Mouse (Mus musculus): ENCODE measurements at regions not wholly inside any gene's neighbourhood (a gene's known extent, or its start where the extent isn't known, plus 50 kb on each side); places are given as distances from the start of the nearest gene placed in this dataset.

DNA sequence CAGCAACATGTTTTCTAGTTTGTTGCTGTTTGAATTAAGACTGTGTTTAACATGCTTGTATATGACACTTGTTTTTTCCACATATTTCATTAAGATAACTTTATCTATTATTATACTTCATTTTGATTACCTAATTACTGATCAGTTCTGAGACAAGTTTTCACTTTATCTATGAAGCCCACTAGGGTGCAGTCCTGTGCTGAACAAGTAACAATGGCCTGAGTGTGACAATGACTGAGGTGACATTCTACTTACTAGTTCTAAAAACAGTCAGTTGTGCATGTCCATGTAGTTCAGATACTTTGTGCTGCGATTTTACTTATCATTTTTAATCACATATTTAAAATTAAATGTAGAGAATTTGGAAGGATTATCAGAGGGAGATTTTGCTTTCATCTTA is 1795.2 kb upstream of the Gm37988 start:
- no peak for DNase-seq

DNA sequence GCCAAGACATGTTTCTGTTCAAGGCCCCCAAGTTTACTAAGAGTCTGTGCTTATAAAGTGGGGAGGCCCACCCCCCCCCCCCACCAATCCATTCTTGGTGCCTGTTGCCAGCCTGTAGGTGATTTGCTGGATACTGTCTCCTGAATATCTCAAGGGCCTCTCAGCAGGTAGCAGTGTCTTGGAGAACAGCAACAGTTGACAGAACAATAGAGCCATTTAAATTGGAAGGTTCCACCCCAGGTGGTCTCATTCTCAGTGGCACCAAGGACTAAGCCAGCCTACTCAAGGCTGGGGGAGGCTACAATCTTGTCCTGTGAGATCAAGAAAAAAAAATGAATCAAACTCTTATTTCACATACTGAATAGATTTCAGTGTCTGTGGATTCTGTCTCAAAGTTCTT is 1744.9 kb upstream of the Gm37988 start:
- no peak for DNase-seq

GRCm38 (mm10) chr1:3094375-3094774 is 1713.3 kb upstream of the Gm37988 start:
- DNase-seq: no peak

DNA sequence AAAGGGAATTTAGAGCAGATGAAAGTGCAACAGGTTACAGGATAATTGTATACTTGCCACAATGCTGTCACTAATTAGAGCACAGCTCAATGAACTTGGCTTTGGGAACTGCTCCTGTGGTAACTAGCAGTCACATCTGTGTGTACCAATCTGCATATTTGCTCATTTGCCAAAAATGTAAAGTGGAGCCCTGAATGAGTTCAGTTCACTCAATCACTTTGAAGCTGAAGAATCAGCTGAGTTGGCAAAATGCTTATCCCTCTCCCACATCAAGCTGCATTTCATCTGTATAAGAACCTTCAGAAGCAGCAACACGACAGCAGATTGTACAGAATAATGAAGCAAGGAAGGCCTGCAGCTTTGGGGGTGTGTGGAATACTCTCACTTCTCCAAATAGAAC is 1712.8 kb upstream of the Gm37988 start:
- DNase-seq: no peak

DNA sequence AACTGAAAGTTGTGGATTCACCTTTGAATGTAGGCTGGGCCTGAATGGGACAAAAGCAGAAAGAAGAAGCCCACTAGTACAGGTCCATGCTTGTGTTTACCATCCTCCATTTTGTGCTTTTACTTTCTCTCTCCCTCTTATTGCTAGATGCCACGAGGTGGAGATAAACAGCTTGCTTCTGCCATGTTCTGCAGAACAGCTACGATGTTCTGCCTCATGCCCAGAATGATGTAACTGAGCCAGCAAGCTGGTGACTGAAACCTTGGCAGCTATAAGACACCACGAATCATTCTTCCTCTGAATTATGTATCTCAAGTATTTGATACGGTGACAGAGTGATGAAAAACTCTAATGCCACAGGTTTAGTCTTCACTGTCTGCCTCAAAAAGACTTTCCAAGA is 1694.1 kb upstream of the Gm37988 start:
- DNase-seq: peak in 1 of 2 experiments; percentile 3

DNA sequence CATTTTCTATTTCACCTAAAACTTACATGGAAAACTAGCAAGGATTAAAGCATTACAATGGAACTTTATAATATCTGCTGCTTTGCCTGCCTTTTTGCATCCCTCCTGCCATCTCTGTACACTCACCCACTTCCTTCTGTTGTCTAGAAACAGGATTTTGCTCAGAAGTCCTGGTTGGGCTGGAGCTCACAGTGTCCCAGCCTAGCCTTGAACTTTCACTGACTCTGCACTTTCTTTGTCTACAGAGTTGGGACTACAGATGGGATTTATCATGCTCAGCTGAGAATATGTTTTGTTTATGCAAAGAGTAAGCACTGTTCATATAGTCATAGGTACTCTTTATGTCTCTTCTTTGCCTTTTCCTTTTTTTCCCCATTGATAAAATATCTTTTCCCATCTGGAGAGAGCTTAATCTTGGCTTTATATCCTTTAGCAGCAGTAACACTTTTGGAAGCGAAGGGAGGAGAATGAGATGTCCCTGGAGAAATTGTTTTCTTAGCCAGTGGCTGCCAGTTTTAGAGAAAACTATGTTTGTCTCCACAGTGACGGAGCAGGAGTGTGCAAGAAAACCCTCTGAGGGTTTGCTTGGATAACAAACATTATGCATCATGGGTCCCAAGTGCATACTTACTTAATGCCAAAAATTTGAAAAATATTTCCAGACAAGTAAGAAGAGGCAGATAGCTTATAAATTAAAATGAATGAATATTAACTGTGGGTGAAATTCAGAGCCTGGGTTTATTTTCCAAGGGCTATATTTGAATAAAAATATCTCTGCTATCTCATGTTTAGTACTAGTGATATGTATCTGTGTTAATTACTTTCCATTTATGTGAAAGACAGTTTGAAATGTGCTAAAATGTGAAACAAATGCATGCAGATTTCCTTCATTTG is 1687.9 kb upstream of the Gm37988 start:
- DNase-seq: peak in 1 of 2 experiments; percentile 11

GRCm38 (mm10) chr1:3120392-3120690 is 1687.4 kb upstream of the Gm37988 start:
- no peak for DNase-seq

DNA sequence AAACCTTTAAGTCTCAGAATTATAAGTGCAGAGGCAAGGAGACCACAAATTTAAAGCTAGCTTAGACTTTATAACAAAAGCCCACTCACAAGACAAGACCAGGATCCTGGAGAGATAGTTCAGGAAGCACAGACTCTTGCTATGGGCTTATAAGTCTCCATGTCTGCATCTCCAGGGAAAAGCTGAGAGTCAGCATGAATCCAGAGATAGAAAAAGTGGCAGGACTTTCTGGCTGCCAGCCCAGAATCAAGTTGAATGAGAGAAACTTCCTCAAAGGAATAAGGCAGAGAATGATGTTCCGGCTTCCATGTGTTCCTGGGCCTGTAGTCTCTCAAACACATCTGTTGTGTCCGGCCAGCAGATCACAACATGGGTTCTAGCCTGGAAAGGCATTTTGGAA is 1686.4 kb upstream of the Gm37988 start:
- peak; percentile 10 to 17 for DNase-seq

DNA sequence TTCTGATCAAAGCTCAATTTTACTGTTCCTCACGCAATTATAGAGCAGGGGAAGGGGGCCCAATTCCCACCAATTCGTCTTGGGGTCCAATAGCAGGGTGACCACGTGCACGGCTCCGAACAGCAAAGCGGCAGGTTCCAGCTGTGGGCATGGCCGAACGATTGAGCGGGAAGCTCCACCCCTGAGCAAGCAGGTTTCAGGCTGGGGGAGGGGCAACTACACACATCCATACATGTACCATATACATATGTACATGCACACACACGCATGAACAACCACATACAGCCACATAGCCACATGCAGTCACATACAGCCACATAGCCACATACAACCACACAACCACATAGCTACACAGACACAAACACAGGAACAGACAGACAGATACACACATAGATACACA is 1685.9 kb upstream of the Gm37988 start:
- no peak for DNase-seq
